18 mouse cellular contexts compared by ENCODE assay signal in genomic region chr9:66239691-66240090, GRCm38 (mm10).
DNase-seq lines count a peak whose midpoint lies in the region; ATAC-seq and TF ChIP-seq lines count a peak whose summit lies in the region.
"Had no signal": no experiment of that assay in that cellular context is flagged by ENCODE, and none has a peak within 500 bp of the region (broad histone marks: within the 10 kb centered on the region; RNA-seq: fewer than 3 reads in every experiment).

No protein-coding gene starts in this region.

- H3K27me3 ChIP-seq in liver, embryonic 12.5 days (replicated peaks): no peaks in the 10 kb centered on the region
- no peaks in the 10 kb centered on the region for H3K27me3 ChIP-seq in lung, embryonic 15.5 days
- H3K27me3 ChIP-seq in myocyte (ENCODE audit: control insufficient read depth, insufficient read depth, insufficient read length): no peaks in the 10 kb centered on the region
- no peaks in the 10 kb centered on the region for H3K27me3 ChIP-seq in embryonic facial prominence, embryonic 10.5 days (replicated peaks; ENCODE audit: low read depth, poor library complexity, severe bottlenecking)
- H3K27me3 ChIP-seq: embryonic facial prominence, embryonic 13.5 days; hindbrain, embryonic 13.5 days; limb, embryonic 13.5 days; midbrain, embryonic 15.5 days had no signal

- no peak for ATAC-seq in liver, embryonic 12.5 days
- no peak for ATAC-seq in lung, embryonic 15.5 days (ENCODE audit: borderline replicate concordance, extremely low read depth, low FRiP score, low TSS enrichment)
- ATAC-seq: forebrain, embryonic 16.5 days; midbrain, embryonic 15.5 days had no signal

- peak overlapping the region; percentile 6; the same call in 1 of the 2 replicates for H3K27ac ChIP-seq in liver, embryonic 12.5 days
- H3K27ac ChIP-seq in lung, embryonic 15.5 days: peak overlapping the region; percentile 45; the same call in 1 of the 2 replicates
- H3K27ac ChIP-seq in embryonic facial prominence, embryonic 10.5 days (replicated peaks): no peak overlapping the region
- H3K27ac ChIP-seq: embryonic facial prominence, embryonic 13.5 days; heart, adult 2 months; hindbrain, embryonic 13.5 days; limb, embryonic 13.5 days; midbrain, embryonic 15.5 days had no signal

- H3K36me3 ChIP-seq in liver, embryonic 12.5 days: no peaks in the 10 kb centered on the region
- no peaks in the 10 kb centered on the region for H3K36me3 ChIP-seq in lung, embryonic 15.5 days
- peaks cover 6% of the 10 kb centered on the region for H3K36me3 ChIP-seq in myocyte (ENCODE audit: control insufficient read depth, insufficient read depth)
- no peaks in the 10 kb centered on the region for H3K36me3 ChIP-seq in embryonic facial prominence, embryonic 10.5 days (replicated peaks)
- H3K36me3 ChIP-seq: embryonic facial prominence, embryonic 13.5 days; hindbrain, embryonic 13.5 days; limb, embryonic 13.5 days; midbrain, embryonic 15.5 days had no signal

- H3K9me3 ChIP-seq in liver, embryonic 12.5 days (replicated peaks): no peaks in the 10 kb centered on the region
- H3K9me3 ChIP-seq in lung, embryonic 15.5 days: no peaks in the 10 kb centered on the region
- H3K9me3 ChIP-seq in embryonic facial prominence, embryonic 10.5 days: no peaks in the 10 kb centered on the region
- H3K9me3 ChIP-seq: embryonic facial prominence, embryonic 13.5 days; hindbrain, embryonic 13.5 days; limb, embryonic 13.5 days; midbrain, embryonic 15.5 days had no signal

- no peak overlapping the region for H3K4me3 ChIP-seq in liver, embryonic 12.5 days
- no peak overlapping the region for H3K4me3 ChIP-seq in lung, embryonic 15.5 days
- no peak overlapping the region for H3K4me3 ChIP-seq in myocyte
- no peak overlapping the region for H3K4me3 ChIP-seq in embryonic facial prominence, embryonic 10.5 days
- H3K4me3 ChIP-seq: embryonic facial prominence, embryonic 13.5 days; heart, adult 2 months; hindbrain, embryonic 13.5 days; limb, embryonic 13.5 days; midbrain, embryonic 15.5 days had no signal

- DNase-seq in kidney, postnatal 36 days: peak; percentile 29 to 39
- DNase-seq in kidney, postnatal 4 days: no peak
- no peak for DNase-seq in adrenal gland, postnatal 14 days
- DNase-seq in embryonic facial prominence, embryonic 10.5 days (ENCODE audit: low spot score): no peak
- DNase-seq: adrenal gland, adult 2 months; cerebellum, adult 2 months; gastrocnemius, postnatal 10 days; heart, adult 2 months; kidney, postnatal 10 days; layer of hippocampus, adult 9-11 months had no signal

- no peak overlapping the region for H3K4me2 ChIP-seq in liver, embryonic 12.5 days
- H3K4me2 ChIP-seq in lung, embryonic 15.5 days: no peak overlapping the region
- H3K4me2 ChIP-seq in myocyte (ENCODE audit: low read depth): peak overlapping the region; percentile 15
- H3K4me2 ChIP-seq: embryonic facial prominence, embryonic 13.5 days; hindbrain, embryonic 13.5 days; limb, embryonic 13.5 days; midbrain, embryonic 15.5 days had no signal

- no peak overlapping the region for H3ac ChIP-seq in myocyte (ENCODE audit: control insufficient read depth, insufficient read length)

- TF ChIP-seq POLR2A in myocyte (IDR thresholded peaks at IDR 0.05; ENCODE audit: insufficient read length, low read depth): no peak

- peaks cover 29% of the 10 kb centered on the region for H3K4me1 ChIP-seq in liver, embryonic 12.5 days
- peaks cover 39% of the 10 kb centered on the region for H3K4me1 ChIP-seq in lung, embryonic 15.5 days
- H3K4me1 ChIP-seq in embryonic facial prominence, embryonic 10.5 days: peaks cover 28% of the 10 kb centered on the region
- H3K4me1 ChIP-seq: hindbrain, embryonic 13.5 days; midbrain, embryonic 15.5 days had no signal

- no peak overlapping the region for H3K9ac ChIP-seq in liver, embryonic 12.5 days
- no peak overlapping the region for H3K9ac ChIP-seq in lung, embryonic 15.5 days
- H3K9ac ChIP-seq: embryonic facial prominence, embryonic 13.5 days; hindbrain, embryonic 13.5 days; limb, embryonic 13.5 days; midbrain, embryonic 15.5 days had no signal

- WGBS in liver, embryonic 12.5 days (ENCODE audit: insufficient replicate concordance): 41% methylated on average over 3 of the region's 3 CpGs
- WGBS in lung, embryonic 15.5 days: 46% methylated on average over 3 of the region's 3 CpGs
- WGBS in embryonic facial prominence, embryonic 10.5 days: 76% methylated on average over 3 of the region's 3 CpGs

- no peaks in the 10 kb centered on the region for H3K79me2 ChIP-seq in myocyte (ENCODE audit: control insufficient read depth, insufficient read depth)

TF ChIP-seq in myocyte, 11 proteins besides CTCF, POLR2A, EP300 and RAD21:
- TF ChIP-seq TCF3 (IDR thresholded peaks at IDR 0.05; ENCODE audit: insufficient read length, low read depth): no peak
- TF ChIP-seq MYOG (IDR thresholded peaks at IDR 0.05; ENCODE audit: control insufficient read depth in 1 of 3, insufficient read depth in 1 of 3, insufficient read length in 2 of 3, low read depth in 2 of 3): no peak
- no peak for TF ChIP-seq POLR2AphosphoS2 (IDR thresholded peaks at IDR 0.05; ENCODE audit: insufficient read length, low read depth)
- no peak for TF ChIP-seq REST (IDR thresholded peaks at IDR 0.05; ENCODE audit: insufficient read depth, insufficient read length)
- TF ChIP-seq CEBPB (IDR thresholded peaks at IDR 0.05; ENCODE audit: insufficient read depth, poor library complexity, severe bottlenecking): no peak
- no peak for TF ChIP-seq MYOD1 (IDR thresholded peaks at IDR 0.05; ENCODE audit: control insufficient read depth in 1 of 3, insufficient read length in 2 of 3, low read depth in 2 of 3)
- TF ChIP-seq SRF (IDR thresholded peaks at IDR 0.05; ENCODE audit: control insufficient read depth, insufficient read length, low read depth): no peak
- no peak for TF ChIP-seq TCF12 (IDR thresholded peaks at IDR 0.05; ENCODE audit: insufficient read depth, poor library complexity, severe bottlenecking)
- no peak for TF ChIP-seq E2F4 (IDR thresholded peaks at IDR 0.05; ENCODE audit: insufficient read depth)
- no peak for TF ChIP-seq USF1 (IDR thresholded peaks at IDR 0.05; ENCODE audit: low read depth)
- no peak for TF ChIP-seq MAX (IDR thresholded peaks at IDR 0.05; ENCODE audit: low read depth)

Comparison
In these comparisons a context has a peak if more than half of its experiments do, and no peak if none do; other contexts are left out.
1. DNase-seq: peak in kidney, postnatal 36 days (2 of 2); none in kidney, postnatal 4 days (0 of 2), adrenal gland, postnatal 14 days (single experiment) and embryonic facial prominence, embryonic 10.5 days (single experiment).